Mouse (Mus musculus) erythroblast, embryonic 14.5 days (primary cell): Measurements from ENCODE around the gene Iqce. TPM values are rescaled to one million over a fixed set of nuclear protein-coding genes. Genes with fewer than 3 reads are reported as not detected.

Experiments
- H3K27me3 ChIP-seq: 2 replicates; pipeline ENCODE4 v1.6.1; 2012; ENCODE audit warnings: inconsistent platforms; ENCODE audit not compliant: control insufficient read depth
- H3K36me3 ChIP-seq: 2 replicates; pipeline ENCODE4 v1.6.1; 2012; ENCODE audit warnings: mild to moderate bottlenecking, inconsistent platforms; ENCODE audit not compliant: control insufficient read depth
- H3K4me1 ChIP-seq: 2 replicates; pipeline ENCODE4 v1.6.1; 2012; ENCODE audit warnings: inconsistent platforms; ENCODE audit not compliant: control insufficient read depth
- H3K4me3 ChIP-seq: replicated peaks from 2 replicates; pipeline ENCODE3; 2012; ENCODE audit warnings: moderate library complexity, mild to moderate bottlenecking, inconsistent platforms
- H3K9me3 ChIP-seq: 2 replicates; pipeline ENCODE4 v1.6.1; 2012; ENCODE audit warnings: low read length, inconsistent platforms, mixed read lengths; ENCODE audit not compliant: control insufficient read depth
- GATA1 ChIP-seq: IDR thresholded peaks from 2 replicates; pipeline ENCODE4 v1.6.1; 2012; ENCODE audit warnings: low read length, inconsistent platforms, mixed read lengths
- TAL1 ChIP-seq: IDR thresholded peaks from 3 replicates; pipeline ENCODE4 v1.6.1; 2012; ENCODE audit warnings: low read length, inconsistent platforms, mixed read lengths
- polyA plus RNA-seq: library from polyadenylated mRNA; stranded (reverse); fragments of >175 nt; gene quantifications from 2 replicates; pipeline ENCODE4 v1.2.3, GENCODE M21; 2012

Iqce gene
- polyA plus RNA-seq, 1 experiment, result 0.16 TPM

GRCm38 (mm10) chr5:140720773-140721172 lies 18.6 kb upstream of the Iqce start:
- TF ChIP-seq GATA1 (no peak), TAL1 (no peak)
- Histone ChIP-seq H3K27me3 (no peaks in the 10 kb centered on the region; the same call in 1 of the 2 replicates), H3K36me3 (peaks cover 31% of the 10 kb centered on the region), H3K9me3 (no peaks in the 10 kb centered on the region; the same call in 1 of the 2 replicates), H3K4me1 (no peaks in the 10 kb centered on the region; the same call in 1 of the 2 replicates), H3K4me3 (no peak overlapping the region)

GRCm38 (mm10) chr5:140711040-140711439 lies 8.9 kb upstream of the Iqce start:
- TF ChIP-seq TAL1 (no peak), GATA1 (no peak)
- Histone ChIP-seq H3K4me1 (peaks cover 6% of the 10 kb centered on the region), H3K9me3 (no peaks in the 10 kb centered on the region), H3K27me3 (no peaks in the 10 kb centered on the region), H3K36me3 (peaks cover 65% of the 10 kb centered on the region), H3K4me3 (no peak overlapping the region)

- no peak overlapping the region for H3K4me3 ChIP-seq
- H3K4me1 ChIP-seq, result peaks cover 13% of the 10 kb centered on the region
- TF ChIP-seq GATA1 (no peak), TAL1 (no peak)
- H3K9me3 ChIP-seq, result no peaks in the 10 kb centered on the region
- H3K36me3 ChIP-seq, result peaks cover 59% of the 10 kb centered on the region
- no peaks in the 10 kb centered on the region for H3K27me3 ChIP-seq
Observed at GRCm38 (mm10) chr5:140710315-140710714, 8.1 kb upstream of the Iqce start.

GRCm38 (mm10) chr5:140705501-140706171 lies 3.5 kb upstream of the Iqce start:
- Histone ChIP-seq H3K36me3 (peaks cover 18% of the 10 kb centered on the region), H3K9me3 (peaks cover 7% of the 10 kb centered on the region), H3K4me1 (peaks cover 56% of the 10 kb centered on the region), H3K27me3 (peaks cover 10% of the 10 kb centered on the region), H3K4me3 (peak overlapping the region; percentile 77)
- TF ChIP-seq GATA1 (no peak), TAL1 (no peak)

- H3K36me3 ChIP-seq, result peaks cover 11% of the 10 kb centered on the region
- H3K9me3 ChIP-seq, result peaks cover 7% of the 10 kb centered on the region
- peaks cover 60% of the 10 kb centered on the region for H3K4me1 ChIP-seq
- peak within 1 kb of the TSS; percentile 77 for H3K4me3 ChIP-seq
- TF ChIP-seq GATA1 (no peak), TAL1 (no peak)
- peaks cover 14% of the 10 kb centered on the region for H3K27me3 ChIP-seq
Observed at GRCm38 (mm10) chr5:140704378-140705251, 2.4 kb upstream of the Iqce start, which contains the start of gene Brat1. TSS of gene Brat1 (plus strand) at chr5:140705011.

GRCm38 (mm10) chr5:140703480-140704377 lies 1.6 kb upstream of the Iqce start:
- H3K4me1 ChIP-seq, result peaks cover 60% of the 10 kb centered on the region
- H3K9me3 ChIP-seq, result peaks cover 7% of the 10 kb centered on the region
- TF ChIP-seq GATA1, result no peak
- peak overlapping the region; percentile 77 for H3K4me3 ChIP-seq
- H3K36me3 ChIP-seq, result peaks cover 11% of the 10 kb centered on the region
- peaks cover 14% of the 10 kb centered on the region for H3K27me3 ChIP-seq

- peaks cover 14% of the 10 kb centered on the region for H3K27me3 ChIP-seq
- H3K4me1 ChIP-seq, result peaks cover 60% of the 10 kb centered on the region
- H3K4me3 ChIP-seq, result peak overlapping the region; percentile 71
- no peak for TF ChIP-seq GATA1
- no peak for TF ChIP-seq TAL1
- H3K36me3 ChIP-seq, result peaks cover 6% of the 10 kb centered on the region
- H3K9me3 ChIP-seq, result peaks cover 7% of the 10 kb centered on the region
Observed at GRCm38 (mm10) chr5:140702618-140703175, 519 bp upstream of the Iqce start.

- TF ChIP-seq GATA1, result no peak
- no peak for TF ChIP-seq TAL1
- Histone ChIP-seq H3K4me1 (peaks cover 58% of the 10 kb centered on the region), H3K9me3 (peaks cover 7% of the 10 kb centered on the region), H3K27me3 (peaks cover 14% of the 10 kb centered on the region), H3K36me3 (peaks cover 2% of the 10 kb centered on the region; the same call in 1 of the 2 replicates), H3K4me3 (peak overlapping the region; percentile 71)
Observed at GRCm38 (mm10) chr5:140701661-140702060, 517 bp downstream of the Iqce start.
